Mouse (Mus musculus) hindbrain, embryonic 11.5 days (tissue): ENCODE data around the gene Mnat1. TPM values are rescaled to one million over a fixed set of nuclear protein-coding genes. Genes with fewer than 3 reads are reported as not detected.

Source experiments
- ATAC-seq: fragments of 200-750 bp; cut with Nextera tagmentation; 2 replicates; pipeline ENCODE4 v1.8.0; 2017; ENCODE audit warnings: mild to moderate bottlenecking, moderate TSS enrichment, moderate library complexity; ENCODE audit not compliant: low FRiP score
- DNase-seq: peaks from one replicate; pipeline ENCODE4 v3.0.0-alpha.2; 2015; ENCODE audit warnings: low spot score
- H3K27ac ChIP-seq: fragments of 300-500 bp; sonication (generic); 2 replicates; pipeline ENCODE4 v1.5.1; 2014; ENCODE audit warnings: mild to moderate bottlenecking, low read depth, low read length
- H3K27me3 ChIP-seq: fragments of 300-500 bp; sonication (generic); 2 replicates; pipeline ENCODE4 v1.6.1; 2014; ENCODE audit warnings: mild to moderate bottlenecking, low read length, moderate library complexity, mixed read lengths; ENCODE audit not compliant: control insufficient read depth, insufficient read depth
- H3K36me3 ChIP-seq: fragments of 300-500 bp; sonication (generic); 2 replicates; pipeline ENCODE4 v1.6.1; 2014; ENCODE audit warnings: mild to moderate bottlenecking, low read length, moderate library complexity, mixed read lengths; ENCODE audit not compliant: control insufficient read depth, insufficient read depth
- H3K4me1 ChIP-seq: fragments of 300-500 bp; sonication (generic); replicated peaks from 2 replicates; pipeline ENCODE4 v1.6.1; 2014; ENCODE audit warnings: low read length, mixed read lengths; ENCODE audit not compliant: control insufficient read depth, insufficient read depth
- H3K4me2 ChIP-seq: fragments of 300-500 bp; sonication (generic); replicated peaks from 2 replicates; pipeline ENCODE4 v1.6.1; 2014; ENCODE audit warnings: mild to moderate bottlenecking, low read depth, low read length
- H3K4me3 ChIP-seq: fragments of 300-500 bp; sonication (generic); 2 replicates; pipeline ENCODE4 v1.5.1; 2014; ENCODE audit warnings: low read depth, low read length
- H3K9ac ChIP-seq: fragments of 300-500 bp; sonication (generic); 2 replicates; pipeline ENCODE4 v1.6.1; 2014; ENCODE audit warnings: low read depth, low read length
- H3K9me3 ChIP-seq: fragments of 300-500 bp; sonication (generic); 2 replicates; pipeline ENCODE4 v1.6.1; 2016; ENCODE audit warnings: low read length; ENCODE audit not compliant: control insufficient read depth
- WGBS: fragments of 180-500 bp; shearing (Covaris S2); extraction: QIAGEN DNeasy Blood & Tissue Kit; methylation state at CpG from one replicate; pipeline ENCODE4 v1.1.7; 2014; 5-methylcytosine and 5-hydroxymethylcytosine counted together
- polyA plus RNA-seq: library from polyadenylated mRNA; unstranded; fragments of >200 nt; fragmentation: Nextera tagmentation; extraction: Ambion mirVana; gene quantifications from 2 replicates; pipeline ENCODE4 v1.2.1, GENCODE M21; 2014

The Mnat1 gene
- polyA plus RNA-seq, 1 experiment from 2014 or later: 36.7 TPM

- no peaks in the 10 kb centered on the region for H3K9me3 ChIP-seq
- no peak overlapping the region for H3K27ac ChIP-seq
- H3K4me3 ChIP-seq: no peak overlapping the region
- no peaks in the 10 kb centered on the region for H3K36me3 ChIP-seq
- DNase-seq: no peak
- H3K27me3 ChIP-seq: no peaks in the 10 kb centered on the region
- no peak for ATAC-seq
- H3K4me1 ChIP-seq: no peaks in the 10 kb centered on the region
- WGBS: 94% methylated on average over 7 of the region's 7 CpGs
- H3K9ac ChIP-seq: no peak overlapping the region
- H3K4me2 ChIP-seq: no peak overlapping the region
Measured at GRCm38 (mm10) chr12:73317706-73318686, 194.5 kb downstream of the Mnat1 start.

Other genes starting within 250 kb of the Mnat1 start
- gene Six6, start 183.8 kb upstream of the Mnat1 start, polyA plus RNA-seq: 0.09 TPM in 1 of 2 replicates, not detected in the other
- gene 4930447C04Rik, start 182.9 kb upstream of the Mnat1 start, polyA plus RNA-seq: 2.1 TPM in 2 replicates
- gene Six1, start 69.8 kb upstream of the Mnat1 start, polyA plus RNA-seq: 24.6 and 28.8 TPM in 2 replicates
- gene Six4, start 10.3 kb upstream of the Mnat1 start, polyA plus RNA-seq: 6.5 and 7.3 TPM in 2 replicates
- gene Trmt5, start 163.0 kb downstream of the Mnat1 start, polyA plus RNA-seq: 19.2 and 22.3 TPM in 2 replicates
- 9.4 and 16.8 TPM in 2 replicates for gene Slc38a6, start 163.1 kb downstream of the Mnat1 start, polyA plus RNA-seq